Mouse (Mus musculus): ENCODE results near the gene Ccdc102a.
A peak's percentile ranks its signal among the peaks of the same experiment; 100 is the strongest.

The Ccdc102a gene

DNA sequence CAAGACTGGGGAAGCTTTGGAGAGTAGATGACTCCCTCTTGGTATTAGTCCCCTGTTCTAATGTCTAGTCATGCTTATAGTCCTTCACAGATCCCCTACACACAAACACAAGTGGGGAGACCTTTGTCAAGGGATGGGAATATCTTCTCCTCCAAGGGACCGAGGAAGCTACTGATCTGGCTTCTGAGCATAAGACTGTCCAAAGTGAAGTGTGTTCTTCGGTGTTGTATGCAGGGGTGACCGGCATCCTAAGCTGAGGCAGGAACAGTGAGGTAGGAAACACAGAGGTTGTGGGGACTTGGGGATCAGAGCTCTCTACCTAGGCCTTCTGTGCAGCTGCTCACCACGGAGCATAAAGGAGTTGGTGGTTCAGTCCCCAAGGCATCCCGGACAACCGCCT is 4.3 kb upstream of the Ccdc102a start:
- no peak for DNase-seq (ENCODE audit: low spot score in 2 of 2)

DNA sequence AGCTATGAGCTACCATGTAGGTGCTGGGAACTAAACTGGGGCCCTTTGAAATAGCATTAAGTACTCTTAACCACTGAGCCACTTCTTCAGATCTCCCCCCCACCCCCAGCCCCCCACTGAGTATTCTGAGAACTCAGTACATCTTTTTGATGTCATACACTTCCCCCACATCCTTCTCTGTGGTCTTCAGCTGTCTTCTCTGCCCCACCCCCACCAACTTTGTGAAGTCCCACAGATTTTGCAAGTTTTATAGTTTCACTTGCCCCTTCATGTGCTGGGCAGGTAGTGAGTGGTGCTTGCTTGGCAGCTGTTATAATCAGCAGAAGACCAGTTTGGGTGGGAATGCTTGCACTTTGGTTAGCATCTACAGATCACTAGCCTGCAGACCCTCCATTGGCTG is 1.4 kb upstream of the Ccdc102a start:
- DNase-seq (ENCODE audit: low spot score in 2 of 2): no peak

DNA sequence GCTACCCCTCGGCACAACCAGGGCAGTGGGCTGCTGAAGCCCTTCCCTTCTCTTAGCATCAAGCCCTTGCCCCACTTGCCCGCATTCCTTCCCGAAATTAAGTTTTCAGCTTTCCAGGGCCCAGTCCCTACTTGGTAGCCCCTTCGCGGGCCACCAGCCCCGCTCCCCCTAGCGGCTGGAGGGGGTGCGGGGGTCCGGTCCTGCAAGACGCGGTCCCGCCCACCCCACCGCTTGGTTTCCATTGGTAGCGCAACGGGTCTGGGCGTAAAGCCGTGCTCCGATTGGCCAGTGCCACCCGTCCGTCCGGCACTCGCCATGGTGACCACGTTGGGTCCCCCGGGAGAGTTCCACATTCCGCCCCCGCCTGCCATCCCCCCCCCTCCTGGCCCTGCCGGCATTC is 546 bp downstream of the Ccdc102a start:
- peak; percentile 97 for DNase-seq (ENCODE audit: low spot score in 2 of 2)

DNA sequence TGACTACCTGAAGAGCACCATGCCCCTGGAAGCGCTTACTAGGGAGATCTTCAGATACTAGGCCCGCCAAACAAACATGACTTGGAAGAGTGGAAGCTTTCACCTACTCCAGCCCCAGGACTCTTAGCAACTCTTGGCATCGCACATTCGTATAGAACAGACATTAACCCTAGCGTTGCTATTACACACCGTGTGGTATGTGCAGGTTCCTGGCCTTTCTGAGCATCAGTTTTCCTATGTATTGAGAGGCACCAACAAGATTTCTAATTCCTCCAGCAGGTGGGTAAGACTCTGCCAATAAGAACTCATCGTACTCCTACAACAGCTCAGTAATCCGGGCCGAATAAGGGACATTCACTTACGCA is 956 bp downstream of the Ccdc102a start:
- DNase-seq (ENCODE audit: low spot score in 2 of 2): no peak

DNA sequence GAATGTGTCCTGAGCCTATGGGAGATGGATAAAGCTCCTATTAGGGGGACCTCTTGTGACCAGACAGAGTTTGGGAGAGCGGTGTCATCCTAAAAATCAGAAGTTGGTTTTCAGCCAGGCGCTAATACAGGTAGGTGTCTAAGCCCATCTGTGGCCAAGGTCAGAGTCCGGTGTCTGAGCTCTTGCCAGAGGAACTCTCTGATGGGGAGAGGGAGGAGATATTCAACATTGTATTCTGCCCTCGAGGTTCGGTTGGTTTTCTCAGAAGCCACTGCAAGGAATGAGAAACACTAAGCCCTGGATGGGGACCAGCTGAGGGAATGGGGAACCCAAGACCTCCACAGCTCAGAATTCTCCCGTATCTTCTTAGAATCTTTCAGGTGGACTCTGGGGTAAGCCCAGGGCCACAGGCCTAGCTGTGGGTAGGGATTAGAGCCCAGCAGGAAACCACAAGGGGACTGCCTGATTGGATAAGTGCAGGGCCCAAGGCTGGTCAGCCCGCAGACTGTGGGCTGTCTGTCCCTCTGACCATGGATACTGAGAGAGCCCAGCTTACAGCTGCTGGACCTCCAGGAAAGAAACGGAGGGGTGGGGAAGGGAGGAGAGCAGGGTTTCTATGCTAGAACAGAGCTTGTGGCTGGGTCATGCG is 1.5 kb downstream of the Ccdc102a start:
- no peak for DNase-seq (ENCODE audit: low spot score in 2 of 2)

DNA sequence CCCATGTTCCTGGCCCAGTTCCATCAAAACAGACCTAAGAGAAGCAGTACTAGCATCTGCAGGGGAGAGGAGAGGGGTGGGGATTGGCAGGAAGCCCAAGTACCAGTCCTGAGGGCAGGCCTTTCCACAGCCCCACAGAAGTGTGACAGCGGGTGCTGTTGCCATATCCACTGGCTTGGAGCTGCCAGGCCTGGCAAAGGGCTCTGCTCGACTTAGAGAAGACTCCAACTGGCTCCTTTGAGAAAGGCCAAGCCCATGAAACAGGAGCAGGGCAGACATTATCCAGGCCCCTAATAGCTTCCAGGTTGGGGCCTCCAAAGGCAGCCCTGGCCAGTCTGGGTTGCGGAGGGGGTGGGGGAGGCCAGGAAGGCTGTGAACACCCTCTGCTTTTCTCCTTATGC is 3.2 kb downstream of the Ccdc102a start:
- peak in 1 of 2 experiments; percentile 10 for DNase-seq (ENCODE audit: low spot score in 2 of 2)

DNA sequence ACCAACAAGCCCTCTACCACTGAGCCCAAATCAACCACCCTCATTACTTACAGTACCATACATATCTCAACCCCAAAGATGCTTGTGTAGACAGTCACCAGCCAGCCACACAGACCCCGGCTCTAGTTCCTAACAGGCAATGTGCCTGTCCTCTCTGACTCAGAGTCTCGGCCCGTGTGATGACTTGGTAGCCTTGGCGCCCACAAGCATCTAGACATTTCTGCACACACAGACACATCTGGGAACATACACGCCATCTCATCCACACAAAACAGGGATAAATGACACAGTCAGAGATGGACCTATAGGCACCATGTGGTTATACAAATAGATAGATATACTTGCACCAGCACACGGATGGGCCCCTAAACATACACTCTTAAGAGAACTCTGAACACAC is 3.6 kb downstream of the Ccdc102a start:
- DNase-seq (ENCODE audit: low spot score in 2 of 2): no peak

DNA sequence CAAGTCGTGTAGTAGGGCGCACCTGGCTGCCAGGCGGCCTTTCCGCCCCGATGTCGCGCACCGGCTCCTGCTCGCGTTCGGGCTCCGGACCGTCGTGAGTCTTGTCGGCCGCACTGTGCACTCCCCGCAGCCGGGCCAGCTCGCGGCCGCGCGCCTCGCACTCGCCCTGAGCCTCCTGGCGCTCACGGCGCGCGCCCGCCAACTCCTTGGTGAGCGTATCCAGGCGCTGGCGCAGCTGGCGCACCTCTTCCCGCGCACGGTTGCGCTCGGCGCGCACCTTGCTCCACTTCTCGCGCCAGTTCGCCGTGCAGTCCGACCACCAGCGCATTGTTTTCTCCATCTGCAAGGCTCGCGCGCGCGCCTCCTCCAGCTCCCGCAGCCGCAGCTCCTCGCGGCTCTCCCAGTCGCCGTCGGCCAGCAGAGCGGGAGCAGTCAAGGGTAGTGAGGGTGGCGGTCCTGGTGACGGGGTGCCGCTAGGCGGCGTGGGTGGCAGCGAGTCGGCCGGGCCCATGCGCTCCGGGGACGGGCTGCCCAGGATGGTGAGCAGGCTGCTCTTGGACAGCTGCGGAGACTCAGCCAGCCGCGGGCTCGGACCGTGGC is 4.7 kb downstream of the Ccdc102a start:
- DNase-seq (ENCODE audit: low spot score in 2 of 2): peak in 1 of 2 experiments; percentile 17

DNA sequence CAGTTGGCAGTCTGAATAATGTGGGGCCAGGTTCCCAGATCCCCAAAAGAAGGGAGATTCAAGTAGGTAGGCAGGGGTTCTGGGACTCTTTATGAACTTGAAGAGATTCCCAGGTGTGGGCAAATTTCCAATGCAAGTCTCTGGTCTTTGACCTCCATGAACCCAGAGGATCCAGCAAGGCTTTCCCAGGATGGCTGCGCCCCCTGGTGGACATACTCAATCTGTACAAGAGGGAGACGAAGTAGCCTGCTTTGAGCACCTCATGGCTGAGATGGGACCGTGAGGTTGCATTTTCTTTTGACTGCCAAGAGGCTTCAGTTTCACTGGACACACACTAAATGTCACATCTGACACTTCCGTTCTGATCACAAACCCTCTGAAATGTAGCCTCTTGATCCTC is 9.1 kb downstream of the Ccdc102a start:
- DNase-seq (ENCODE audit: low spot score in 2 of 2): peak; percentile 68 to 83

DNA sequence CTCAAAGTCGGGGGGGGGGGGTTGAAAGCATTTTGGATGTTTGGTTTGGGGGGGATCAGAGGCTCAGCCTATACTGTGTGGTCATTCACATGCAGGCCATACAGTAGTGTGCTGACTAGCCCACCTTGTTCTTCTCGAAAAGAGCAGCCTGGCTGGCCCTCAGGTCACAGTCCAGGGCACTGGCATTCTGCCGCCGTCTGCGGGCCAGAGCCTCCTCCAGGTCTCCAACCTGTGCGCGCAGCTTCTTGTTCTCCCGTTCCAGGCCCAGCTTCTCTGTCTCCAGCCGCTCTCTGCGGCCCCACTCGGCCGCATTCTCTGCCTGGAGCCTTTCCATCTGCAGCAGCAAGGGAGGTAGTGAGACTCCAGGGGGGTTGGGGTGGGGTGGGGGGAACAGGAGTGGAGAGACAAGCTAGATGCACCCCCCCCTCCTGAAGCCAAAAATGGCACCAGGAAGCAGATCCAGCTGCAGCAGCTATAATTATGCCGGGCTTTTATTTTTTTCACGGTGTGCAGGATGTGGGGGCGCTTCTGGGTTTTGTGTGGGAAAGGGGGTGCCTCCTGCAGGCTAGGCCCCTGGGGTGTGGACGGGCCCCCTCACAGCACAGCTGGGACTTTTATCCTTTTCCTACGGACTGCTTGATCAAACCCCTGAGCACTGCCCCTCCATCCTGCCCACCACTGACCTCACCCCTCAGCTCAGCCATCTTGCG is 10.2 kb downstream of the Ccdc102a start:
- peak; percentile 46 to 71 for DNase-seq (ENCODE audit: low spot score in 2 of 2)

DNA sequence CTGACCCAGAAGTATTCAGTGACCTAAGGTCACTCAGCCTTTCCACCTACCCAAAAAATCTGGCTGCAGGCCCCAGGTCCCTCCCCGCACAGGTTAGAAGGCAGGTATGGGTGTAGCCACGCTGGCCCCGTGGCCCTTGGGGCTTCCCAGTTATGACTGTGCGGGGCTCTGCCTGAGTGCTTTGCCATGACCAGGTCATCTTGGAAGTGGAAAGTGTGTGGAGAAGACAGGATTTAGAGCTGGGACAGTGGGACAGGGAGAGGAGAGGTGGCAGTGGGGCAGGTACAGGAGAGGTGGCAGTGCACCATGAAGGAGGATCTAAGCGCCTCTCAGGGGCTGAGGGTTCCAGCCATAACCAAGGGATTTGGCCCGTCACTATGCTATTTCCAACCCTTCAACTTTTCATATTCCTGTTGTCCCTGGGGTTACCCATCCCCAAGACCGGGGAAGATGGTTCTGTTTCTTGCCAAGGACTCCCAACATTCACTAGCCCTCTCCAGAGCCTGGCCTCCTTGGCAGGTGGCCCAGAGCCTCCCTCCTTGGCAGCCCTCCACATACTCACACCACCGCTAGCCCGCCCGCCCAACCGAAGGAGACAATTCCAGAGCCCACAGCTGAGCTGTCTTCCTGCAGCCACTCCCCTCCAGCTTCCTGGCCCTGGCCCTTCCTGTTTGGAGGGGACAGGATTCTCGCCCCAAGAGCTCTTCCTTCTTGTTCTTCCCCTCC is 13.3 kb downstream of the Ccdc102a start:
- DNase-seq (ENCODE audit: low spot score in 2 of 2): peak; percentile 89 to 91

DNA sequence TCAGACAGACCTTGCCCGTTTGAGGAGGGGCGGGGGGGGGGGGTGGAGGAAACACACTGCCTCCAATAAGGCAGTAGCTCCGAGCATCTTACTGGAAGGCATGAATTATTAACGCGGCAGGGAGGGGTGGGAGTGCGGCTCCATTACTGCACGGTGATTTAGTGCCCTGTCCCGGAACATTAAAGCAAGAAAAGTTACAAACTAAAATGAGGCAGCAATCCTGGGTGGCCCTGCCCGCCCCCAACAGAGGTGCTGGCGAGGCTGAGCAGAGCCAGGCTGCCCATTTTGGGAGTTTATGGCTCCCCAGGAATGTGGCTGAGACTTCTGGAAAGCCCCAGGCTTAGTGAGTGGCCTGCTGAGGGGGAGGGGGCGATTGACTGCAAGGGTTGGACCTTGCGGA is 14.2 kb downstream of the Ccdc102a start:
- no peak for DNase-seq (ENCODE audit: low spot score in 2 of 2)

DNA sequence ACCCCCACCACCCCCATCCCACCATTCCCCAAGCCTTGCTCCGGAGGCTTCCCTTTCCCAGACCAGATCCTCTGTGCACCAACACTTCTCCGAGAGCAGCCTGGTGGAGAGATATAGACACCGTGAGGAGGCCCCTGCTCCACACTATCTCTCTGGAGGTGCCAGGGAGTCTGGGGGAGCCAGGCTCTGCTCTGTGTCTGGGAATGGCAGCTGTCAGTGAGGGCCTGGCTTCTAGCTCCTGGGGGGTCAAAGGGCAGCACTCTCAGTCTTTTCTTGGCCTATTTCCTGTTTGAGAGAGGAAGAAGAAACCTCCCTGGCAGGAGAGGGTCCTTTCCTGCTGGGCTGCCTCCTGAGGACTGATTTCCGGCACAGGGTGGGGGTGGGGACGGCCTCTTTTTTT is 16.9 kb downstream of the Ccdc102a start:
- DNase-seq (ENCODE audit: low spot score in 2 of 2): no peak

DNA sequence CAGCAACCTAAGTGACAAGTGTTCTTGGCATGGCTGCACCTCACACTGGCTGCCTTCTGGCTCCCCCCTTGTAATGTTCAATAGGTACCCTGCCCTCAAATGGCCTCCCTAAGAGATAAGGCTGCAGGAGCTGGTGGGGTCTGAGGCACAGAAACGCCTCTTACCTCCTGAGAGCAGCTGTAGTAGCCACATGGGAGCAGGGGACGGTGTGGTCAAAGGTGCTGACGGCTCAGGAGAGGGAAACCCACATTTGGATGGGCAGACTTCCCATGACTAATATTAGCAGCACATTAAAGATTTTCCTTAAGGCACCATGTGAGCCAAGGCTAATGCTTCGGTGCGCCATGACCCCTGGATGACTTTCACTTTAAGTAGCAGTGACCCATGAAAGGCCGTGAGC is 17.3 kb downstream of the Ccdc102a start:
- DNase-seq (ENCODE audit: low spot score in 2 of 2): peak in 1 of 2 experiments; percentile 40

DNA sequence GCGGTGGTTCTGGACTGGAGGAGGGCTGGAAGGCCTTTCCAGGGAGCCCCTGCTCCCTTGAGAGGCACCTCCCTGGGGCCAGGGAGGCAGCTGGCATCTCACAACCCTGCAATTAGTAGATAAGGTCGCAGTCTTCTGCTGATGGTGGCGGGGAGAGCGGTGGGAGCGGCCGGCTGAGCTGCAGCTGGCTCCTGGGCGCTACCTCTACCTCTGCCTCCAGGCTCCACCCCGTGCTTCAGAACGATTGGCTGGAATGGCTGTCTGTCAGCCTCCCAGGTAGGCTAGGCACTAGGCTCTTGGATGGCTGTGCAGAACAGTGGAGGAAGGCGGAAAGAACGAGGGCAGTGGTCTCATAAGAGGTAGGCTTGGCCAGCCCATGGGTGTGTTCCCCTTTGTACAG is 18.6 kb downstream of the Ccdc102a start:
- DNase-seq (ENCODE audit: low spot score in 2 of 2): no peak

DNA sequence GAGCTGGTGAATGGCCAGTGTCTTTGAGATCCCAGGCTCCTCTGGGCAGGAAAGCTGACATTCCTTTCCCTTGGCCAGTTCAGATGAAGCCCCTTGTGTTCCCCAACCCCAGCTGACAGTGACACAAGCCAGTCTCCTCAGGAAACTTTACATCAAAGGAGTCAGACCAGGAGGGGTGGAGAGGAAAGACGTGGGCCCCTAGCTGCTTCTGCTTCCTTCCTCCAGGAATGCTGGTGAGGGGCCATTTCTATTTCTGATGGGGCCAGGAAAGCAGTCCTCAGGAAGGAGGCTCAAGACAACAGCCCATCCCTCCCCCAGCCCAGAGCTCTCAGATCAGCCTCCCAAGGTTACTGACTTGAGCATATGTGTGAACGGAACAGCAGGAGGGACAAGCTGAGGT is 25.0 kb downstream of the Ccdc102a start:
- no peak for DNase-seq (ENCODE audit: low spot score in 2 of 2)

DNA sequence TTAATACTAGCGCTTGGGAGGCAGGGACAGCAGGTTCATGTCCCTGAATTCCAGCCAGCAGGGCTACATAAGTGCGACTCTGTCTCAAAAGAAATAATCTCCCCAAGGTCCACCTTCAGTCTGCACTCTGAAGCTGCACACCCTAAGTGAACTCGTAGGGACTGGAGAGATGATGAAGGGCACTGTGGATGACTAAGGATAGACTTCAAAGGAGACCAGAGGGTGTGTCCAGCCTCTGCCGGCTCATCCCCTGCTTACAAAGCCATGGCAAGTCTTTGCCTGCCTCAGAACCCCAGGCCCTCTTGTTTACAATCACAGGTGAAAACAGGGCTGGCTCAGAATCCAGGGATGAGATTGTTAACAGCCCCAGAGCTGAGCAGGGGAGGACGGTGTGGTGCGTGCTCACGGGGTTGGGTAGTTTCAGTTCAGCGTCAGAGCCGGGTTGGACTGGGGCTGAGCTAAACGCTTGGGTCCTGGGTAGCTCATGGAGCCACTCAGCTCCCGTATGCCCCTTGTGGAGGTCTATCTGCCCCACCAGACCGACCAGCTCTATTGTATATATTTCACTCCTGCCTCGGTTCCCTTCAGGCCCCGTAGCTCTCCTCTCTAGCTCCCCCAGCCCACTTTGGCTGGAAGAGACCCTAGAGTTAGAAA is 29.4 kb downstream of the Ccdc102a start:
- DNase-seq (ENCODE audit: low spot score in 2 of 2): no peak

DNA sequence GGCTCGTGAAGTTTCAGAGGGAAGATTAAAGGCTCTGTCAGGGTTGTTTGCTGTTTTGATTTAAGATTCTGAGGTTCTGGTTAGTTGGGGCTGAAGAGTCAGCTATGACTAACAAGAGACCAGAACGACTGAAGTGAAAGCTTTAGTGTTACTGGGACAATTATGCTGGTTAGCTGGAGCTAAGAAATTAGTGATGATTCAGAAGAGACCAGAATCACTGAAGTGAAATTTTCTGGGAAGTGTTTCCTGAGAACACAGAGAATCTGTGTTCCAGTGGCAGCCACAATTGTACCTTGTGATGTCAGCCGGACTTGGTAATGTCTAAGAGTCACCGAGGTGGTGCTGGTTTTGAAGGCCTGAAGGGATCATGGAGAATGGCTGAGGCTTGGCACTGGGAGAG is 37.2 kb downstream of the Ccdc102a start:
- DNase-seq (ENCODE audit: low spot score in 2 of 2): no peak

DNA sequence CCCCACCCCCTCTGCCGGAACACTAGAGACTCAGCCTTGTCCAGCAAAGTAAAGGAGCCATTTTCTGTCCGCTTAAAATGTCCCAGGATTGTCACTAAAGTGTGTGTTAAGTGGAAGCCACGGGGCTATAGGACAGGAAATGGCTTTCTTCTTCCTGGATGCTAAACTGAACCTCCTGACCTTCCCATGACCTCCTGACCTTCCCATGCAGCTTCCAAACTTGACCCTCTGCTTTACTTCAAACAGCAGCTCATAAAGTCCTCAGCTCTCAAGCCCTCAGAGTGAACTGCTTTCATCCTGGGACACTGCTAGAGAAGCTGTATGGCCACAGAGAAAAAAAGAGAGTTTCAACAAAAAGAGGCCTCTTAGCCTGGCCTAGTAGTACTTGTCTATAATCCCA is 41.1 kb downstream of the Ccdc102a start:
- DNase-seq (ENCODE audit: low spot score in 2 of 2): no peak

DNA sequence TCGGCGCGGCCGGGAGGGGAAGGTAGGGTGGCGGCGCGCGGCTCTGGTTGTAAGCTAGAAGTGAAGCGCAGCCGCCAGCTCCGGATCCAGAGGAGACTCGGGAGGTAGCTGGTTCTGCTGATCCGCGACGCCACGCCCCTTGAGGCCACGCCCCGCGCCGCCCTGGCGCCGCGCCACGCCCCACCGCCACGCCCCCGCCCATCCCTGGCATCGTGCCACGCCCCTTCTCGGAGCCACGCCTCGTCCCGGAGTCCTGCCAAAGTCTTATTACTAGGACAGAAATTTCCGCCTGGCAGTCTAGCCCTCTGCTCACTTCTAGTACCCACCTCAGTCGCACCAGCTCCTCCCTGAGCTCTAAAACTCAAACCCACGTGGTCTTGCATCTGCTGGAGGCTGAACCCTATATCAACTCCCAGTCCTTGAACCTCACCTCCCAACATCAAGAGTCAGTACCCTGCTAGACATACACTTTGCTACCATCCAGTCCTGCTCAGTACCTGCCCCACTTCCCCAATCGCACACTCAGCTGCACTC is 41.6 kb downstream of the Ccdc102a start, which contains the start of gene Dok4:
TSS of gene Dok4 (minus strand) at position 134 of the 534 bp plus-strand sequence.
- peak; percentile 84 to 87 for DNase-seq (ENCODE audit: low spot score in 2 of 2)

DNA sequence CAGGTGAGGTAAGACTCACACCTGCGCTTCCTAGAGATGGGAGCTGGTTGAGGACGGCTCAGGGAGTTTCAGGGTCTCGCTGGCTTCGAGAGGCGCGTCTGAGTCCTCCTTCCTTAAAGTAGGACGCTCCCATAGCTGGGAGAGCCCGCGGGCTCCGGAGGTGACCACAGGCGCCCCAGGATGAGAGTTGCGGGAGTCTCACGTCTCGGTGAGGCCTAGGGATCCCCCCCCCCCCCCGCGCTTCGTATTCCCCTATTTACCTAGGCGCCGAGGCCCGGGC is 42.1 kb downstream of the Ccdc102a start:
- no peak for DNase-seq (ENCODE audit: low spot score in 2 of 2)

All from heart, adult 9 months (tissue).